Mouse (Mus musculus): ENCODE results near the gene Dok3.

GRCm38 (mm10) chr13:55523278-55523677 lies 5.8 kb downstream of the Dok3 start:
- no peak for TF ChIP-seq POLR2A (IDR thresholded peaks at IDR 0.05; ENCODE audit: control insufficient read depth, low read depth, low read length)
- TF ChIP-seq CTCF (IDR thresholded peaks at IDR 0.05; ENCODE audit: control insufficient read depth, insufficient read depth, insufficient replicate concordance, low read depth, low read length) = no peak

All from testis, adult 2 months (tissue).